Mouse (Mus musculus): Measurements from ENCODE around the gene Pxn. TPM values are rescaled to one million over a fixed set of nuclear protein-coding genes. Genes with fewer than 3 reads are reported as not detected.
"Not testable (repeated sequence)": the region's sequence is repeated elsewhere in the genome, so short reads cannot be mapped to it uniquely, and the experiment has no call there.

Gene Pxn
- polyA plus RNA-seq, 1 experiment from 2014 or later: 24.6 TPM

DNA sequence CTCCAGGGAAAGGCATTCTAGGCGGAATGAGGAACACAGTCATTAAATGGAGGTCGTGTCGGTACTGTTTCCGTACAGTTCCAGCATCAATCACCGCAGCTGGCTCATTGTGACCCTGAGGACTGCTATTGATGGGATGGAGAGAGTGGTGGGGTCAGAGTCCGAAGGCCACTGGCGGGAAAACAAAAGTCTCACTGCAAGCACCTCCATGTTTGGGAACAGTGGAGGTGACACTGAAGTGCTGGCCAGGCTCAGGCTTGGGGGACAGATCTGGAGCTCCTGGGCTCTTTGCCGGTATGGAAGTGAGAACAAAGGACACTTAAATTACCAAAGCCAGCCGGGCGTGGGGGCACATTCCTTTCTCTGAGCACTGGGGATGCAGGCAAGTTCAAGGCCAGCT, 62.2 kb downstream of the Pxn start:
- no peaks in the 10 kb centered on the region for H3K9me3 ChIP-seq
- peaks cover 35% of the 10 kb centered on the region for H3K36me3 ChIP-seq (replicated peaks)
- no peak overlapping the region for H3K4me3 ChIP-seq (replicated peaks)
- H3K4me1 ChIP-seq: peaks cover 27% of the 10 kb centered on the region
- 65% methylated on average over 10 of the region's 10 CpGs for WGBS
- no peaks in the 10 kb centered on the region for H3K27me3 ChIP-seq
- H3K27ac ChIP-seq: no peak overlapping the region
- ATAC-seq (ENCODE audit: low FRiP score): no peak
- no peak overlapping the region for H3K4me2 ChIP-seq
- no peak overlapping the region for H3K9ac ChIP-seq

DNA sequence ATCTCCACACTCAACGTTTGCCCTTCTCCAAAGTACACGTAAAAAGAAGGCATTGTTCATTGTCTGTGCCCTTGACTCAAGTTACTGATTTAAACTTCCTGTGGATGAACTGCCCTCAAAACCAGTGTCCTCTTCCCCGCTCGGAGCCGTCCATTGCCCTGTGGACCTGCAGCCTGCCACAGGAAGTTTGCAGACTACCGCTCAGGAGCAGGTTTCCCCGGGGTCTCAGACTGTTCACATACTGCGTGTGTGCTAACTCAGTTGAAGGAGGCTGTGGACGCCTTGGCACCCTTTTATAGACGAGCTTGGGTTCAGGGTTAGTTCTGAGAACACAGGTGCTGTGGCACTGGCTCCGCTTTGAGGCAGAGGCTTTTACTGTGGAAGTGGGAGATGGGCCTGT, 62.8 kb downstream of the Pxn start:
- no peak overlapping the region for H3K4me2 ChIP-seq
- H3K9ac ChIP-seq: no peak overlapping the region
- WGBS: 81% methylated on average over 11 of the region's 11 CpGs
- H3K36me3 ChIP-seq (replicated peaks): peaks cover 34% of the 10 kb centered on the region
- no peak for ATAC-seq (ENCODE audit: low FRiP score)
- no peak overlapping the region for H3K27ac ChIP-seq
- H3K27me3 ChIP-seq: no peaks in the 10 kb centered on the region
- H3K4me3 ChIP-seq (replicated peaks): no peak overlapping the region
- peaks cover 25% of the 10 kb centered on the region for H3K4me1 ChIP-seq
- no peaks in the 10 kb centered on the region for H3K9me3 ChIP-seq

DNA sequence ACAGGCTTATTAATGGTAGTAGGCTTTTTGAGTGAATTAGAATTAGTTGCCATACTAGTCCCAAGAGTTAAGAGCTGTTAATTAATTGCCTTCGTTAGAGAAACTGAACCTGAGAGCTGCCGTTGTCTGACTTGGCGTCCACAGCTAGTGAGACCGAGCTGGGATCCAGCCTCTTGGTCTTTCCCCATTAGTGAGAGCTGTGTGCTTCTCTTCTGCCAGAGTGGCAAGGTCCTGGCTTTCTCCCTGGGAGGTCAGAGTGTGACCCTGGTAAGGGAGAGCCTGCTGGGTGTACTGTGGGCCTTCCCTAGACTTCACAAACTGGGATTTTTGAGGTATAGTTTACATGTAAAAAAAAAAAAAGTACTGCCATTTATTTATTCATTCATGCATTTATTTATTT, 63.2 kb downstream of the Pxn start:
- Histone ChIP-seq H3K4me2 (no peak overlapping the region), H3K27me3 (no peaks in the 10 kb centered on the region), H3K9me3 (no peaks in the 10 kb centered on the region), H3K4me1 (peaks cover 21% of the 10 kb centered on the region), H3K36me3 (replicated peaks) (peaks cover 38% of the 10 kb centered on the region), H3K9ac (no peak overlapping the region), H3K4me3 (replicated peaks) (no peak overlapping the region), H3K27ac (no peak overlapping the region)
- no peak for ATAC-seq (ENCODE audit: low FRiP score)
- 57% methylated on average over 4 of the region's 4 CpGs for WGBS

DNA sequence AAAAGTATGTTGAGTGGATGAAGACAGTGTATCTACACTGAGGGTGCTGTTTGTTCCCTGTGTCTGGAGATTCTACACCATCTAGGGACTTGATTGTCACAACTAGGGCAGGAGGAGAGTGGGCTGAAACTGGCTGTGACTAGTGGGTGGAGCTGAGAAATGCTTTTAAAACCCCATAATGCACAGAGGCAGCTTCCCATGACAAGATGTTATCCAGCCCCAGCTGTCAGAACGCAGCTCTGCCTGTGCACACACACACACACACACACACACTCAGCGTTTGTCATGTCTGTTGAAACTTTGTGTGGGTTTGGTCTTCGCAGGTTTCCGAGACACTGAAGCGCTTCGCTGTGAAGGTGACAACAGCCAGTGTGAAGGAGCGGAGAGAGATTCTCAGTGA, 64.6 kb downstream of the Pxn start:
- 92% methylated on average over 7 of the region's 7 CpGs for whole genome bisulfite sequencing
- peaks cover 51% of the 10 kb centered on the region for H3K36me3 ChIP-seq (replicated peaks)
- no peak overlapping the region for H3K4me2 ChIP-seq
- H3K9me3 ChIP-seq: no peaks in the 10 kb centered on the region
- H3K4me3 ChIP-seq (replicated peaks): no peak overlapping the region
- no peak overlapping the region for H3K27ac ChIP-seq
- H3K9ac ChIP-seq: no peak overlapping the region
- no peaks in the 10 kb centered on the region for H3K27me3 ChIP-seq
- ATAC-seq (ENCODE audit: low FRiP score): no peak
- H3K4me1 ChIP-seq: peaks cover 13% of the 10 kb centered on the region

DNA sequence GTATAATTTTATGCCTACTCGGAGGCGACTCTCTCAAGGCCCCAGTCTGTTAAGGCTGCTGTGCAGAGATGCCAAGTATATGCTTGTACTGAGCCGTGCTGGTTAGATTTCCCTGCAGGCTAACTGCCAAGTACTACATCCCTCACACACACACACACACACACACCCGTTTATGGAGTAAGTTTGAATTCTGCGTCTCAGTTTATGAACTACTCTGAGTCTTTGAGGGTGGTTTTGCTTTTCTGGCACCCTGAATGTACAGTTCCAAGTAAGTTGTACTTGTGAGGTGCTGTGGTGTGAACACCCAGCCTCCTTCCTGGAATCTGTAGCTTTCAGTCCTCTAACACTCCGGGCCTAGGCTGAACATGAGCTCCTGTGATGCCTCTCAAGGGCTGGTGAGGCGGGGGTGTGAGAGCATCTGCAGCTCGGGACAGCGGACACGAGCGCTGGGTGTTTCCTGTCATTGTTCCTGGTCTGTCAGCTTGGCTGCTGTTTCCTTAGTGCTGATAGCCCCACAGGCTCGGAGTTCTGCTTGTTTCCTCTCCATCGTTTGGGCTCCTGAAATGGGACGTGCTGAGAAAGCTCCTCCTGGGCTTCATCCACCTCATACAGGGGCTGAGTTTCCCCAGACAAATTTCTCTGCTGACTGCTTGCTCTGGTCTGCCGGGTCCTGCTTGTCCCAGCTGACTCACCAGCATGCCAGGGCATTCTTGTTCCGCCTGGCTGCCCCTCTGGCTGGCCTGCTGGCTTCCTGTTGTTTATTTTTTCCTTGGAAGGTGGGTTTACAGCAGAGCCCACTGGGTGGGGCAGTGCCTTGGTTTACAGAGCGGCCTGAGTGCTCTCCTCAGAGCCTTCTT, 66.4 kb downstream of the Pxn start:
- 78% methylated on average over 17 of the region's 17 CpGs for WGBS
- Histone ChIP-seq H3K9me3 (no peaks in the 10 kb centered on the region), H3K4me2 (no peak overlapping the region), H3K9ac (no peak overlapping the region), H3K4me3 (replicated peaks) (no peak overlapping the region), H3K27ac (no peak overlapping the region), H3K36me3 (replicated peaks) (peaks cover 65% of the 10 kb centered on the region), H3K4me1 (peaks cover 11% of the 10 kb centered on the region; the same call in 1 of the 2 replicates), H3K27me3 (no peaks in the 10 kb centered on the region)
- no peak for ATAC-seq (ENCODE audit: low FRiP score)

DNA sequence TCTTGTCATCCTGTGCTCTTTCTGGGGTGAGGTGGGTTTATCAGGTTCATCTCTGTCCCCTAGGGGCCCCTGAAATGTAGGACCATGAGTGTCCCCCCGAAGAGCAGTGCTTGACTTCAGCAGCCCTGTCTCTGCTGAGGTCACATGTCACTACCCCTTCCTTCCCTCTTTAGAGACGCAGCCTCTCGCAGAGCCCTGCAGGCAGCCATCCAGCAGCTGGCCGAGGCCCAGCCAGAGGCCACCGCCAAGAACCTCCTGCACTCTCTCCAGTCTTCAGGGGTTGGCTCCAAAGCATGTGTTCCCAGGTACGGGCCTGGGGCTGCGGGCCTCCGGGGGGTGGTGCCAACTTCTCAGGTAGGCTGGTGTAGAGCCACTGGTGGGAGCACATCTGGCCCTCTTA, 68.5 kb downstream of the Pxn start:
- no peak overlapping the region for H3K4me2 ChIP-seq
- ATAC-seq (ENCODE audit: low FRiP score): no peak
- no peaks in the 10 kb centered on the region for H3K27me3 ChIP-seq
- no peak overlapping the region for H3K9ac ChIP-seq
- peaks cover 86% of the 10 kb centered on the region for H3K36me3 ChIP-seq (replicated peaks)
- H3K9me3 ChIP-seq: no peaks in the 10 kb centered on the region
- 92% methylated on average over 8 of the region's 8 CpGs for WGBS
- H3K4me3 ChIP-seq (replicated peaks): no peak overlapping the region
- no peaks in the 10 kb centered on the region for H3K4me1 ChIP-seq
- no peak overlapping the region for H3K27ac ChIP-seq

DNA sequence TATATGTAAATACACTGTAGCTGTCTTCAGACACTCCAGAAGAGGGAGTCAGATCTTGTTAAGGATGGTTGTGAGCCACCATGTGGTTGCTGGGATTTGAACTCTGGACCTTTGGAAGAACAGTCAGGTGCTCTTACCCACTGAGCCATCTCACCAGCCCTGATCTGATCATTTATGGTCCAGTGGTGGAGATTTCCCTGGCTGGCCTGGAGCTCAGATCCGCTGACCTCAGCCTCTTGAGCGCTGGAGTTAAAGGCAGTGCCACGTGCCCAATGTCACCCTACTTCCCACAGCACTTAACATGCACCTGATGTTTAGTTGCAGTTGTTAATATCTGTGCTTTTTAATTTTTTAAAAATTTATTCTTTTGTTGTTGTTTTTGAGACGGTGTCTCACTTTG, 71.2 kb downstream of the Pxn start:
- not testable (repeated sequence) for H3K9ac ChIP-seq; H3K9me3 ChIP-seq; ATAC-seq (ENCODE audit: low FRiP score); H3K4me3 ChIP-seq (replicated peaks); H3K27ac ChIP-seq; H3K4me2 ChIP-seq; H3K27me3 ChIP-seq; H3K4me1 ChIP-seq
- peaks cover 96% of the 10 kb centered on the region for H3K36me3 ChIP-seq (replicated peaks)
- WGBS: 95% methylated on average over 4 of the region's 4 CpGs

DNA sequence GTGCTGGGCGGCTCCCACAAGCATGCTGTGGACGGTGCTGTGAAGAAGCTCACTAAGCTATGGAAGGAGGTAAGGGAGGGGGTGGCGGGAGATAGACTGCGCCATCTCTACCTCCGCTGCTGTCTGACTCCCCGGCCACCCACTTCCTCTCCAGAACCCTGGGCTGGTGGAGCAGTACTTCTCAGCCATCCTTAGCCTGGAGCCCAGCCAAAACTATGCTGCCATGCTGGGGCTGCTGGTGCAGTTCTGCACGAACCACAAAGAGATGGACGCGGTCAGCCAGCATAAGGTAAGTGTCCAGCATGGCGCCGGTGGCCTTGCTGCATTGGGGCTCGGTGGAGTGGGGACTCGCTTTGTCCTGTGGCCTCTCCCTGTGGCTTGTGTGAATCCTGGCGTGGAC, 72.4 kb downstream of the Pxn start:
- Histone ChIP-seq H3K4me2 (no peak overlapping the region), H3K36me3 (replicated peaks) (peaks cover 98% of the 10 kb centered on the region), H3K9ac (no peak overlapping the region), H3K4me1 (no peaks in the 10 kb centered on the region), H3K27me3 (no peaks in the 10 kb centered on the region), H3K4me3 (replicated peaks) (no peak overlapping the region), H3K9me3 (peaks cover 10% of the 10 kb centered on the region), H3K27ac (no peak overlapping the region)
- 97% methylated on average over 14 of the region's 14 CpGs for WGBS
- ATAC-seq (ENCODE audit: low FRiP score): no peak

DNA sequence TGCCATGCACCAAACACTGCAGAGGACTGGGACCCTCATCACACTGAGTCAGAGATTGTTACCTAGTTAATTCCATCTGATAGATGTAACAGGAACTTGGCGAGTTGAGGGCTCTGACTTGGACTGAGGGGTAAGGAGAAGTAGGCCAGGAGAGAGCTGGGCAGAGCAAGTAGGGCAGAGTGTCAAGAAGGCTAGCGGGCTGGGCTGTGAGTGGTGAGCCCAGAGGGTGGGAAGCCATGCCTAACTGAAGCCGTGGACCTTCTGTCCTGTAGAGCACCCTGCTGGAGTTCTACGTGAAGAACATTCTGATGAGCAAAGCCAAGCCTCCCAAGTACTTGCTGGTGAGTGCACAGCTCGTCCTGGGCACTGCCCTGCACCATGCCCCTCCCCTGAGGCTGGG, 72.9 kb downstream of the Pxn start:
- no peak for ATAC-seq (ENCODE audit: low FRiP score)
- Histone ChIP-seq H3K4me1 (no peaks in the 10 kb centered on the region), H3K27me3 (no peaks in the 10 kb centered on the region), H3K4me2 (no peak overlapping the region), H3K27ac (no peak overlapping the region), H3K9me3 (peaks cover 10% of the 10 kb centered on the region), H3K36me3 (replicated peaks) (peaks cover 98% of the 10 kb centered on the region), H3K9ac (no peak overlapping the region), H3K4me3 (replicated peaks) (no peak overlapping the region)
- 95% methylated on average over 5 of the region's 5 CpGs for WGBS

DNA sequence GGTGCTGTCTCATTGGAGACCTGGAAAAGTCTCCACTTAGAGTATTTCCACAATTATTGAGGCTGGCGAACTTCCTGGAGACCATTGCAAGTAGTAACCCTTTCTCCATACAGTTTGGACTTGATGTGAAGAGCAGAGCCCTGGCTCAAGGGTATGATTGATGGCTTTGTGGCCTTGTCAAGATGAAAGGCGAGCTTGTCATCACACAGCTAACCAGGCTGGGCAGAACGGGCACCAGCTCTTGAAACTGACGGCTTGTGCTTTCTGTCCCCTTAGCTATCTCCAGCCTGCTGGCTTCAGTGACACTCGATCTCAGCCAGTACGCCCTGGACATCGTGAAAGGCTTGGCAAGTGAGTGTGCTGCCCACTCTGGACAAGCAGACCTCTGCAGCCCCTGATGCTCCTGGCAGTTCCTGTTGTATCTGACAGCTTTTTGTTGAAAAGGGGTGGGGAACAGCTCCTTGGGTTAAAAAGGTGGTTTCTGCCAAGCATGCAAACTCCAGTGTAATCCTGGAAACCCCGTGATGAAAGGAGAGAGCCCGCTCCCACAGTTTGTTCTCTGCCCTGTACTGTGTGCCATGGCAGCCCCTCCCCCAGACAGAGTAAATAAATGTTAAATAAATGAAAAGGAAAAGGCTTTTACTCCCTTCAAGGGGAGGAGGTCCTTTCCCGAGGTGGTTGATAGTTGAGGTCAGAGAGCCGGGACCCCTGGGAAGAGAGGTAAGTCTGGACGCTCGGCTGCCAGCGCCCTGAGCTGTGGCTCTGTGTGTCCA, 73.9 kb downstream of the Pxn start:
- Histone ChIP-seq H3K27me3 (no peaks in the 10 kb centered on the region), H3K9me3 (peaks cover 10% of the 10 kb centered on the region), H3K4me2 (no peak overlapping the region), H3K27ac (no peak overlapping the region), H3K9ac (no peak overlapping the region), H3K4me1 (no peaks in the 10 kb centered on the region), H3K36me3 (replicated peaks) (peaks cover 98% of the 10 kb centered on the region), H3K4me3 (replicated peaks) (no peak overlapping the region)
- no peak for ATAC-seq (ENCODE audit: low FRiP score)
- 93% methylated on average over 14 of the region's 14 CpGs for WGBS

DNA sequence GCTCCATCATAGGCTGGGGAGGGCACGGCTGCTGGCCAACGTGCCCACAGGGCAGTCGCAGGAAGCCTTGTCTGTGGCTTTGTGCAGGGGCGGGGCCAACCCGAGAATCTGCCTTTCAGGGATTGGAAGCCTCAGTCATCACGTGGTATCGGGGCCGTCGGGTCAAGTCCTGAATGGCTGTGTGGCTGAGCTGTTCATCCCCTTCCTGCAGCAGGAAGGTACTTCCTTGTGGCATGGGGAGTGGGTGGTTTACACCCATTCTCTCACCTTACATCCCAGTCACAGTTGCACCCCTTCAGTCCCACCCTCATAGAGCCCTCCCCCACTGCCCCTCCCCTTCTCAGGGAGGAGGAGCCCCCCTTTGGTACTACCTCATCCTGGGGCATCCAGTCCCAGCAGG, 75.2 kb downstream of the Pxn start:
- no peaks in the 10 kb centered on the region for H3K4me1 ChIP-seq
- H3K36me3 ChIP-seq (replicated peaks): peaks cover 98% of the 10 kb centered on the region
- H3K9me3 ChIP-seq: peaks cover 10% of the 10 kb centered on the region
- no peaks in the 10 kb centered on the region for H3K27me3 ChIP-seq
- no peak overlapping the region for H3K4me2 ChIP-seq
- no peak overlapping the region for H3K4me3 ChIP-seq (replicated peaks)
- H3K9ac ChIP-seq: no peak overlapping the region
- H3K27ac ChIP-seq: no peak overlapping the region
- ATAC-seq (ENCODE audit: low FRiP score): no peak
- 97% methylated on average over 9 of the region's 9 CpGs for WGBS

DNA sequence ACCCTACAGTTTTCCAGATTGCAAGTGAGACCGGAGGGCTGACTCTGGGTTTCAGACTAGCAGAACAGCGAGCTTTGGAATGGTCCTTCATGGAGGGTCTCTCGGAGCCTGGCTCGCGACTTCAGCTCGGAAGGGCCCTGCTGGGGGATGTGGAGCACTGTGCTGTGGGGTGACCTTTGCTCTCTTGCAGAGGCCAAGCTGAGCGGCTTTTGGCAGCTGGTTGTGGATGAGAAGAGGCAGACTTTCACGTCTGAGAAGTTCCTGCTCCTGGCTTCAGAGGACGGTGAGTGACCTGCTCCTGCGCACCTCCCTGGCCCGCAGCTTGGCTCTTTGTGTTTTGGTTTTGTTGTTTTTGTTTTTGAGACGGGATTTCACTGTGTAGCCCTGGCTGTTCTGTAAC, 79.1 kb downstream of the Pxn start:
- Histone ChIP-seq H3K4me2 (no peak overlapping the region), H3K27me3 (no peaks in the 10 kb centered on the region), H3K9ac (no peak overlapping the region), H3K27ac (0 out of 2 replicates have a peak overlapping the region, but pooled peaks have one; percentile 25), H3K9me3 (peaks cover 10% of the 10 kb centered on the region), H3K36me3 (replicated peaks) (peaks cover 97% of the 10 kb centered on the region), H3K4me3 (replicated peaks) (no peak overlapping the region), H3K4me1 (no peaks in the 10 kb centered on the region)
- ATAC-seq (ENCODE audit: low FRiP score): no peak
- 85% methylated on average over 12 of the region's 12 CpGs for WGBS

Measured in forebrain, embryonic 12.5 days (tissue).